Mouse (Mus musculus) embryonic fibroblast, embryonic 13.5 days (primary cell): ENCODE results near the gene Slc36a2.
A peak's percentile ranks its signal among the peaks of the same experiment; 100 is the strongest.

Experiments
- CTCF ChIP-seq: IDR thresholded peaks from 2 replicates; pipeline ENCODE4 v1.5.1; 2011; ENCODE audit warnings: mild to moderate bottlenecking, control low read depth, low read length, moderate library complexity, borderline replicate concordance; ENCODE audit not compliant: insufficient read depth
- POLR2A ChIP-seq: IDR thresholded peaks from 2 replicates; pipeline ENCODE4 v1.6.1; 2011; ENCODE audit warnings: low read depth, mild to moderate bottlenecking, control low read depth, low read length, moderate library complexity

DNA sequence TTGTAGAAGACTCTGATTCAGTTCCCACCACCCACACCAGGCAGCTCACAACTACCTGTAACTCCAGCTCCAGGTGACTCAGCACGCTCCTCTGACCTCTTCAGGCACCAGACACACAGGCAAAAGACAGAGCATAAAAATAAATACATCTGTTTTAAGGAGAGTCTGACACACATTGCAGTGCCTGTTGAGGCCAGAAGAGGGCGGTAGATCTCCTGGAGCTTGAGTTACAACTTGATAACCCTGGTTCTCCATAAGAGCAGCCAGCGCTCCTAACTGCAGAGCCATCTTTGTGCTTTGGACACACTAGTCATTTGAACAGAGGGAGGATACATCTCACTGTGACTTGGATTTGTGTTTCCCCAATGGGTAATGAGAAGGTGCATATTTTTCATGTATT, 20.2 kb downstream of the Slc36a2 start:
- TF ChIP-seq CTCF (0 out of 2 replicates have a peak, but pooled peaks have one; percentile 27), POLR2A (no peak)
